Mouse (Mus musculus) hindbrain, embryonic 16.5 days (tissue): ENCODE measurements around the gene Casp9. TPM values are rescaled to one million over a fixed set of nuclear protein-coding genes. Genes with fewer than 3 reads are reported as not detected.

Experiments used
- ATAC-seq: fragments of 200-750 bp; cut with Nextera tagmentation; 2 replicates; pipeline ENCODE4 v1.8.0; 2017; ENCODE audit warnings: moderate TSS enrichment, moderate library complexity
- H3K27ac ChIP-seq: fragments of 300-500 bp; sonication (generic); 2 replicates; pipeline ENCODE4 v1.5.1; 2014; ENCODE audit warnings: low read depth, mild to moderate bottlenecking, control low read depth, low read length, moderate library complexity
- H3K27me3 ChIP-seq: fragments of 300-500 bp; sonication (generic); replicated peaks from 2 replicates; pipeline ENCODE4 v1.6.1; 2014; ENCODE audit warnings: low read length; ENCODE audit not compliant: control insufficient read depth, insufficient read depth
- H3K36me3 ChIP-seq: fragments of 300-500 bp; sonication (generic); 2 replicates; pipeline ENCODE4 v1.6.1; 2014; ENCODE audit warnings: mild to moderate bottlenecking, low read length, moderate library complexity, mixed read lengths; ENCODE audit not compliant: control insufficient read depth, insufficient read depth
- H3K4me1 ChIP-seq: fragments of 300-500 bp; sonication (generic); 2 replicates; pipeline ENCODE4 v1.6.1; 2014; ENCODE audit warnings: low read depth, low read length; ENCODE audit not compliant: control insufficient read depth, insufficient read depth
- H3K4me2 ChIP-seq: fragments of 300-500 bp; sonication (generic); 2 replicates; pipeline ENCODE4 v1.6.1; 2014; ENCODE audit warnings: mild to moderate bottlenecking, low read length, control low read depth, moderate library complexity
- H3K4me3 ChIP-seq: fragments of 300-500 bp; sonication (generic); 2 replicates; pipeline ENCODE4 v1.5.1; 2014; ENCODE audit warnings: mild to moderate bottlenecking, low read length, control low read depth, moderate library complexity
- H3K9ac ChIP-seq: fragments of 300-500 bp; sonication (generic); 2 replicates; pipeline ENCODE4 v1.6.1; 2014; ENCODE audit warnings: low read depth, mild to moderate bottlenecking, control low read depth, low read length, moderate library complexity
- H3K9me3 ChIP-seq: fragments of 300-500 bp; sonication (generic); 2 replicates; pipeline ENCODE4 v1.6.1; 2014; ENCODE audit warnings: mild to moderate bottlenecking, low read length, moderate library complexity; ENCODE audit not compliant: control insufficient read depth
- WGBS: fragments of 180-500 bp; shearing (Covaris S2); extraction: QIAGEN DNeasy Blood & Tissue Kit; methylation state at CpG from one replicate; pipeline ENCODE4 v1.1.7; 2014; 5-methylcytosine and 5-hydroxymethylcytosine counted together
- polyA plus RNA-seq: library from polyadenylated mRNA; unstranded; fragments of >200 nt; fragmentation: Nextera tagmentation; extraction: Ambion mirVana; gene quantifications from 2 replicates; pipeline ENCODE4 v1.2.1, GENCODE M21; 2015

Gene Casp9
- polyA plus RNA-seq, 1 experiment from 2014 or later, result 22.2 TPM

GRCm38 (mm10) chr4:141819316-141819715 is 25.9 kb downstream of the Casp9 start:
- Histone ChIP-seq H3K4me1 (no peaks in the 10 kb centered on the region), H3K27ac (no peak overlapping the region), H3K9ac (no peak overlapping the region), H3K9me3 (no peaks in the 10 kb centered on the region), H3K27me3 (no peaks in the 10 kb centered on the region), H3K36me3 (no peaks in the 10 kb centered on the region; the same call in 1 of the 2 replicates), H3K4me2 (no peak overlapping the region), H3K4me3 (no peak overlapping the region)
- WGBS, result 88% methylated on average over 7 of the region's 7 CpGs
- no peak for ATAC-seq

- Histone ChIP-seq H3K27me3 (no peaks in the 10 kb centered on the region), H3K27ac (no peak overlapping the region), H3K4me3 (no peak overlapping the region), H3K9me3 (no peaks in the 10 kb centered on the region), H3K4me1 (no peaks in the 10 kb centered on the region), H3K4me2 (no peak overlapping the region), H3K9ac (no peak overlapping the region), H3K36me3 (no peaks in the 10 kb centered on the region)
- ATAC-seq, result no peak
- 74% methylated on average over 3 of the region's 3 CpGs for WGBS
Observed at GRCm38 (mm10) chr4:141821178-141821577, 27.8 kb downstream of the Casp9 start.

GRCm38 (mm10) chr4:141822089-141822488 is 28.7 kb downstream of the Casp9 start:
- 78% methylated on average over 10 of the region's 10 CpGs for WGBS
- Histone ChIP-seq H3K9ac (no peak overlapping the region), H3K4me3 (no peak overlapping the region), H3K4me2 (no peak overlapping the region), H3K4me1 (no peaks in the 10 kb centered on the region), H3K27ac (no peak overlapping the region), H3K27me3 (no peaks in the 10 kb centered on the region), H3K36me3 (no peaks in the 10 kb centered on the region), H3K9me3 (no peaks in the 10 kb centered on the region)
- no peak for ATAC-seq

GRCm38 (mm10) chr4:141822979-141823378 is 29.6 kb downstream of the Casp9 start:
- 61% methylated on average over 3 of the region's 3 CpGs for WGBS
- no peaks in the 10 kb centered on the region for H3K36me3 ChIP-seq
- no peak for ATAC-seq

GRCm38 (mm10) chr4:141826060-141826459 is 32.6 kb downstream of the Casp9 start, which contains the start of gene Cela2a:
Cela2a (minus strand) TSS chr4:141826160.
- Histone ChIP-seq H3K9me3 (no peaks in the 10 kb centered on the region), H3K36me3 (no peaks in the 10 kb centered on the region), H3K27ac (no peak within 1 kb of the TSS), H3K9ac (no peak within 1 kb of the TSS), H3K4me3 (no peak within 1 kb of the TSS), H3K4me2 (no peak within 1 kb of the TSS), H3K27me3 (no peaks in the 10 kb centered on the region), H3K4me1 (no peaks in the 10 kb centered on the region)
- no peak for ATAC-seq
- 50% methylated on average over 5 of the region's 5 CpGs for WGBS

More at GRCm38 (mm10) chr4:141822979-141823378, 29.6 kb downstream of the Casp9 start:
- Histone ChIP-seq H3K4me1 (no peaks in the 10 kb centered on the region), H3K4me3 (no peak overlapping the region), H3K27ac (no peak overlapping the region), H3K4me2 (no peak overlapping the region), H3K27me3 (no peaks in the 10 kb centered on the region), H3K9me3 (no peaks in the 10 kb centered on the region), H3K9ac (no peak overlapping the region)

GRCm38 (mm10) chr4:141827401-141827800 is 34.0 kb downstream of the Casp9 start:
- Histone ChIP-seq H3K27ac (no peak overlapping the region), H3K9ac (no peak overlapping the region), H3K9me3 (no peaks in the 10 kb centered on the region), H3K4me2 (no peak overlapping the region), H3K4me3 (no peak overlapping the region), H3K4me1 (no peaks in the 10 kb centered on the region), H3K27me3 (no peaks in the 10 kb centered on the region), H3K36me3 (no peaks in the 10 kb centered on the region)
- 98% methylated on average over 2 of the region's 2 CpGs for WGBS
- ATAC-seq, result no peak

- Histone ChIP-seq H3K4me1 (no peaks in the 10 kb centered on the region), H3K36me3 (no peaks in the 10 kb centered on the region), H3K9ac (no peak overlapping the region), H3K4me3 (no peak overlapping the region), H3K4me2 (no peak overlapping the region), H3K9me3 (no peaks in the 10 kb centered on the region), H3K27me3 (no peaks in the 10 kb centered on the region), H3K27ac (no peak overlapping the region)
- WGBS, result 76% methylated on average over 4 of the region's 4 CpGs
- ATAC-seq, result no peak
Observed at GRCm38 (mm10) chr4:141828177-141828576, 34.8 kb downstream of the Casp9 start.

- no peaks in the 10 kb centered on the region for H3K27me3 ChIP-seq
- H3K27ac ChIP-seq, result no peak overlapping the region
- no peaks in the 10 kb centered on the region for H3K4me1 ChIP-seq
- no peak for ATAC-seq
- H3K9ac ChIP-seq, result no peak overlapping the region; the same call in 1 of the 2 replicates
- WGBS, result 57% methylated on average over 11 of the region's 11 CpGs
- no peak overlapping the region for H3K4me2 ChIP-seq
- no peaks in the 10 kb centered on the region for H3K9me3 ChIP-seq
- H3K4me3 ChIP-seq, result no peak overlapping the region
- no peaks in the 10 kb centered on the region for H3K36me3 ChIP-seq
Observed at GRCm38 (mm10) chr4:141830381-141830780, 37.0 kb downstream of the Casp9 start.

GRCm38 (mm10) chr4:141831361-141831760 is 37.9 kb downstream of the Casp9 start:
- no peaks in the 10 kb centered on the region for H3K27me3 ChIP-seq
- no peaks in the 10 kb centered on the region for H3K4me1 ChIP-seq
- no peak overlapping the region for H3K27ac ChIP-seq
- no peak for ATAC-seq
- no peak overlapping the region for H3K9ac ChIP-seq
- H3K4me2 ChIP-seq, result no peak overlapping the region
- WGBS, result 80% methylated on average over 7 of the region's 7 CpGs
- no peaks in the 10 kb centered on the region for H3K9me3 ChIP-seq
- H3K4me3 ChIP-seq, result no peak overlapping the region
- H3K36me3 ChIP-seq, result no peaks in the 10 kb centered on the region

- H3K4me1 ChIP-seq, result no peaks in the 10 kb centered on the region
- H3K4me2 ChIP-seq, result no peak overlapping the region
- H3K27me3 ChIP-seq, result no peaks in the 10 kb centered on the region
- no peak for ATAC-seq
- H3K27ac ChIP-seq, result no peak overlapping the region
- WGBS, result 41% methylated on average over 1 of the region's 1 CpGs
- H3K9me3 ChIP-seq, result no peaks in the 10 kb centered on the region
- H3K4me3 ChIP-seq, result no peak overlapping the region
- no peak overlapping the region for H3K9ac ChIP-seq
- no peaks in the 10 kb centered on the region for H3K36me3 ChIP-seq
Observed at GRCm38 (mm10) chr4:141833911-141834310, 40.5 kb downstream of the Casp9 start.
